ENCODE assay signal across 27 mouse cellular contexts in genomic region chr5:58621527-58621926, GRCm38 (mm10).
DNase-seq lines count a peak whose midpoint lies in the region; ATAC-seq lines count a peak whose summit lies in the region.
"Had no signal": no experiment of that assay in that cellular context is flagged by ENCODE, and none has a peak within 500 bp of the region (broad histone marks: within the 10 kb centered on the region; RNA-seq: fewer than 3 reads in every experiment).

No protein-coding gene starts in this region.

- no peak overlapping the region for H3K4me2 ChIP-seq in embryonic facial prominence, embryonic 14.5 days (ENCODE audit: low read depth, low read length)
- H3K4me2 ChIP-seq in forebrain, embryonic 11.5 days (ENCODE audit: low read depth, low read length, severe bottlenecking), result no peak overlapping the region
- H3K4me2 ChIP-seq: embryonic facial prominence, embryonic 12.5 days; embryonic facial prominence, embryonic 15.5 days; forebrain, embryonic 12.5 days had no signal

- no peaks in the 10 kb centered on the region for H3K9me3 ChIP-seq in embryonic facial prominence, embryonic 14.5 days (ENCODE audit: control insufficient read depth, low read length)
- no peaks in the 10 kb centered on the region for H3K9me3 ChIP-seq in embryonic facial prominence, embryonic 10.5 days
- H3K9me3 ChIP-seq in forebrain, embryonic 11.5 days (ENCODE audit: control insufficient read depth, low read length), result no peaks in the 10 kb centered on the region
- H3K9me3 ChIP-seq in forebrain, embryonic 10.5 days, result no peaks in the 10 kb centered on the region
- H3K9me3 ChIP-seq: embryonic facial prominence, embryonic 12.5 days; embryonic facial prominence, embryonic 15.5 days; forebrain, embryonic 12.5 days; G1E had no signal

- 69% methylated on average over 2 of the region's 2 CpGs for WGBS in embryonic facial prominence, embryonic 14.5 days
- 83% methylated on average over 2 of the region's 2 CpGs for WGBS in embryonic facial prominence, embryonic 10.5 days
- whole genome bisulfite sequencing in forebrain, embryonic 11.5 days, result 72% methylated on average over 2 of the region's 2 CpGs
- 73% methylated on average over 2 of the region's 2 CpGs for WGBS in forebrain, embryonic 10.5 days

- no peaks in the 10 kb centered on the region for H3K27me3 ChIP-seq in embryonic facial prominence, embryonic 14.5 days (replicated peaks; ENCODE audit: control insufficient read depth, insufficient read depth, low read length)
- no peaks in the 10 kb centered on the region for H3K27me3 ChIP-seq in embryonic facial prominence, embryonic 10.5 days (replicated peaks; ENCODE audit: low read depth, poor library complexity, severe bottlenecking)
- no peaks in the 10 kb centered on the region for H3K27me3 ChIP-seq in forebrain, embryonic 11.5 days (ENCODE audit: control insufficient read depth, insufficient read depth, low read length)
- no peaks in the 10 kb centered on the region for H3K27me3 ChIP-seq in forebrain, embryonic 10.5 days (ENCODE audit: poor library complexity, severe bottlenecking)
- H3K27me3 ChIP-seq: CH12.LX; embryonic facial prominence, embryonic 12.5 days; embryonic facial prominence, embryonic 15.5 days; forebrain, embryonic 12.5 days had no signal

- no peak overlapping the region for H3K4me3 ChIP-seq in embryonic facial prominence, embryonic 14.5 days (ENCODE audit: low read depth, low read length)
- H3K4me3 ChIP-seq in embryonic facial prominence, embryonic 10.5 days, result no peak overlapping the region
- H3K4me3 ChIP-seq in forebrain, embryonic 11.5 days (ENCODE audit: low read depth, low read length), result no peak overlapping the region
- no peak overlapping the region for H3K4me3 ChIP-seq in forebrain, embryonic 10.5 days
- H3K4me3 ChIP-seq: embryonic facial prominence, embryonic 12.5 days; embryonic facial prominence, embryonic 15.5 days; erythroblast, embryonic 14.5 days; forebrain, embryonic 12.5 days had no signal

- ATAC-seq in embryonic facial prominence, embryonic 14.5 days (ENCODE audit: low read depth), result no peak
- no peak for ATAC-seq in forebrain, embryonic 11.5 days (replicated peaks; ENCODE audit: low FRiP score)
- ATAC-seq: activated CD4-positive, CD25-positive, alpha-beta regulatory T cell, adult 4 months; CD4-positive, CD25-positive, alpha-beta regulatory T cell, adult 4 months; forebrain, embryonic 14.5 days; forebrain, embryonic 16.5 days; Patski had no signal

- DNase-seq in embryonic facial prominence, embryonic 14.5 days (ENCODE audit: low spot score), result peak; percentile 35
- DNase-seq in embryonic facial prominence, embryonic 10.5 days (ENCODE audit: low spot score), result no peak
- peak; percentile 7 for DNase-seq in 416B (ENCODE audit: low read depth)
- peak; percentile 1 for DNase-seq in brain, adult 2 months (ENCODE audit: low read depth, low spot score)
- no peak for DNase-seq in forebrain, embryonic 11.5 days (ENCODE audit: low spot score)
- no peak for DNase-seq in forebrain, embryonic 10.5 days (ENCODE audit: extremely low spot score, low spot score)
- DNase-seq: adrenal gland, adult 8-10 months; adrenal gland, postnatal 14 days; adrenal gland, postnatal 36 days; B cell, adult 2 months; cerebellum, adult 11 months; cerebellum, adult 18-20 months; cerebellum, adult 8-10 months; cerebellum, adult 9-11 months; cerebellum, postnatal 25 days; embryo, embryonic 11 days had no signal

- no peaks in the 10 kb centered on the region for H3K36me3 ChIP-seq in embryonic facial prominence, embryonic 14.5 days (ENCODE audit: control insufficient read depth, insufficient read depth, low read length)
- H3K36me3 ChIP-seq in embryonic facial prominence, embryonic 10.5 days (replicated peaks), result no peaks in the 10 kb centered on the region
- H3K36me3 ChIP-seq in forebrain, embryonic 11.5 days (ENCODE audit: control insufficient read depth, insufficient read depth, low read length), result no peaks in the 10 kb centered on the region
- no peaks in the 10 kb centered on the region for H3K36me3 ChIP-seq in forebrain, embryonic 10.5 days (replicated peaks)
- H3K36me3 ChIP-seq: embryonic facial prominence, embryonic 12.5 days; embryonic facial prominence, embryonic 15.5 days; forebrain, embryonic 12.5 days; G1E had no signal

- no peaks in the 10 kb centered on the region for H3K4me1 ChIP-seq in embryonic facial prominence, embryonic 14.5 days (ENCODE audit: control insufficient read depth, insufficient read depth, low read length)
- H3K4me1 ChIP-seq in embryonic facial prominence, embryonic 10.5 days, result no peaks in the 10 kb centered on the region
- no peaks in the 10 kb centered on the region for H3K4me1 ChIP-seq in forebrain, embryonic 11.5 days (replicated peaks; ENCODE audit: control insufficient read depth, insufficient read depth, low read length)
- H3K4me1 ChIP-seq in forebrain, embryonic 10.5 days, result no peaks in the 10 kb centered on the region
- H3K4me1 ChIP-seq: embryonic facial prominence, embryonic 12.5 days; embryonic facial prominence, embryonic 15.5 days; forebrain, embryonic 12.5 days had no signal

- no peak overlapping the region for H3K27ac ChIP-seq in embryonic facial prominence, embryonic 14.5 days (replicated peaks; ENCODE audit: low read depth, low read length)
- no peak overlapping the region for H3K27ac ChIP-seq in embryonic facial prominence, embryonic 10.5 days (replicated peaks)
- H3K27ac ChIP-seq in forebrain, embryonic 11.5 days (ENCODE audit: low read depth, low read length), result no peak overlapping the region
- H3K27ac ChIP-seq in forebrain, embryonic 10.5 days, result no peak overlapping the region
- H3K27ac ChIP-seq: embryonic facial prominence, embryonic 12.5 days; embryonic facial prominence, embryonic 15.5 days; forebrain, embryonic 12.5 days had no signal

- H3K9ac ChIP-seq in embryonic facial prominence, embryonic 14.5 days (ENCODE audit: low read depth, low read length), result no peak overlapping the region
- no peak overlapping the region for H3K9ac ChIP-seq in forebrain, embryonic 11.5 days (ENCODE audit: low read length)
- H3K9ac ChIP-seq: embryonic facial prominence, embryonic 12.5 days; embryonic facial prominence, embryonic 15.5 days; forebrain, embryonic 12.5 days had no signal

Comparison
In these comparisons a context has a peak if more than half of its experiments do, and no peak if none do; other contexts are left out.
1. DNase-seq: peak in embryonic facial prominence, embryonic 14.5 days (single experiment), 416B (single experiment) and brain, adult 2 months (single experiment); none in embryonic facial prominence, embryonic 10.5 days (single experiment), forebrain, embryonic 11.5 days (single experiment) and forebrain, embryonic 10.5 days (single experiment).